Mouse (Mus musculus): ENCODE measurements at regions not wholly inside any gene's neighbourhood (a gene's known extent, or its start where the extent isn't known, plus 50 kb on each side); places are given as distances from the start of the nearest gene placed in this dataset.

GRCm38 (mm10) chr8:34535434-34535833 is 423.9 kb upstream of the Gm10131 start:
- TF ChIP-seq CTCF (IDR thresholded peaks at IDR 0.05; ENCODE audit: low read depth, low read length), result no peak
- no peak for TF ChIP-seq POLR2A (IDR thresholded peaks at IDR 0.05; ENCODE audit: extremely low read depth, insufficient read depth, low read length)
